Mouse (Mus musculus) testis, adult 2 months (tissue): ENCODE results near the gene Gm49601. TPM values are rescaled to one million over a fixed set of nuclear protein-coding genes. Genes with fewer than 3 reads are reported as not detected.

Experiments
- H3K27ac ChIP-seq: fragments of 200-500 bp; 2 replicates; pipeline ENCODE4 v1.5.1; 2012; ENCODE audit warnings: low read depth, low read length; ENCODE audit not compliant: control insufficient read depth, insufficient read depth
- H3K27me3 ChIP-seq: fragments of 200-500 bp; 2 replicates; pipeline ENCODE4 v1.6.1; 2012; ENCODE audit warnings: mild to moderate bottlenecking, low read length, moderate library complexity; ENCODE audit not compliant: control insufficient read depth, insufficient read depth
- H3K36me3 ChIP-seq: fragments of 200-500 bp; 2 replicates; pipeline ENCODE4 v1.6.1; 2012; ENCODE audit warnings: mild to moderate bottlenecking, low read length; ENCODE audit not compliant: control insufficient read depth, insufficient read depth
- H3K4me1 ChIP-seq: fragments of 200-500 bp; 2 replicates; pipeline ENCODE4 v1.6.1; 2012; ENCODE audit warnings: low read length; ENCODE audit not compliant: control insufficient read depth, insufficient read depth
- H3K4me3 ChIP-seq: fragments of 200-500 bp; 2 replicates; pipeline ENCODE4 v1.5.1; 2012; ENCODE audit warnings: low read depth, mild to moderate bottlenecking, low read length, moderate library complexity, mixed read lengths; ENCODE audit not compliant: control insufficient read depth
- CTCF ChIP-seq: fragments of 200-500 bp; IDR thresholded peaks from 2 replicates; pipeline ENCODE4 v1.5.1; 2012; ENCODE audit warnings: low read depth, mild to moderate bottlenecking, inconsistent platforms, low read length, moderate library complexity; ENCODE audit not compliant: control insufficient read depth, insufficient read depth, insufficient replicate concordance
- POLR2A ChIP-seq: fragments of 200-500 bp; IDR thresholded peaks from 2 replicates; pipeline ENCODE4 v1.6.1; 2012; ENCODE audit warnings: low read depth, mild to moderate bottlenecking, inconsistent platforms, low read length, moderate library complexity; ENCODE audit not compliant: control insufficient read depth
- polyA plus RNA-seq: library from polyadenylated mRNA; depleted of rRNA; stranded (reverse); fragments of >200 nt; gene quantifications from 2 replicates; pipeline ENCODE4 v1.2.3, GENCODE M21; 2012

Gene Gm49601
- polyA plus RNA-seq, 1 experiment = 9.5 TPM

- no peak overlapping the region for H3K27ac ChIP-seq
- H3K27me3 ChIP-seq = no peaks in the 10 kb centered on the region; the same call in 1 of the 2 replicates
- H3K4me3 ChIP-seq = no peak overlapping the region
- no peaks in the 10 kb centered on the region for H3K36me3 ChIP-seq
- no peak for TF ChIP-seq POLR2A
- TF ChIP-seq CTCF = no peak
- peaks cover 49% of the 10 kb centered on the region for H3K4me1 ChIP-seq
These were observed 43.1 kb downstream of the Gm49601 start for GRCm38 (mm10) chr16:18583169-18583568.

DNA sequence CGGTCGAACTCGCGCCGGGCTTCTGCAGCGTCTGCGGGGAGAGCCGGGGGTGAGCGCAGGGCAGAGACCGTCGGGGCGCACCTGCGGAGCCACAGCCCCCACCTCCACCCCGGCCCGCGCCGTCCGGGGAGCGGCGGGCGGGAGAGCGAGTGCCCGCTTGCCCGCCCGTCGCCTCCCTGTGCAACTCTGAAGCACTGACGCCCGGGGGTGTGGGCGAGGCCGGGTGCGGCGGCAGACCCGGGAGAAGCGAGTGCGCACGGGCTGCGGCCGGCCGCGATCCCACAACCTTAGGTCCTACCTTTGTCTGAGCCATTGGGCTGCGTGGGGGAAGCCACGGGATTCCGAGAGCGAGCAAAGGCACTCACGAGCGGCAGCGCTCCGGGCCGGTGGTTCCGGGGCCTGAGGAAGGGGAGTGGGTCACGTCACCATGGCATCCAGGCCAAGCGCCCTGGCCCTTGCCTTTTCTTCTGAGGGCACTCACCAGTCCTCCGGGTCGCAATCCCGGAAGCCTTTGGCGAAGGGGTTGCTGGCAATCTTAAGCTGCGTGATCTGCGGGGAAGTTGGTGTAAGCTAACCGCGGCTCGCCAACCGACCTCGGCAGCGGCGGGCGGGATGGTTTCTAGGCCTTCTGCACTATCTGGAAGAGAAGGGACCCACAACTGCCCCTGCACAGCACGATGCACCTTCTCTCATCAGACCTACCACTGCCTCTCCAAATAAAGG lies 43.6 kb downstream of the Gm49601 start:
- Histone ChIP-seq H3K36me3 (no peaks in the 10 kb centered on the region), H3K4me3 (peak overlapping the region; percentile 74), H3K27me3 (no peaks in the 10 kb centered on the region; the same call in 1 of the 2 replicates), H3K27ac (no peak overlapping the region), H3K4me1 (peaks cover 45% of the 10 kb centered on the region)
- TF ChIP-seq CTCF = no peak
- no peak for TF ChIP-seq POLR2A

GRCm38 (mm10) chr16:18581623-18582205 lies 44.5 kb downstream of the Gm49601 start:
- no peaks in the 10 kb centered on the region; the same call in 1 of the 2 replicates for H3K27me3 ChIP-seq
- peaks cover 44% of the 10 kb centered on the region for H3K4me1 ChIP-seq
- TF ChIP-seq CTCF (no peak), POLR2A (no peak)
- H3K36me3 ChIP-seq = no peaks in the 10 kb centered on the region
- no peak overlapping the region for H3K27ac ChIP-seq
- peak overlapping the region; percentile 74 for H3K4me3 ChIP-seq

- H3K4me1 ChIP-seq = peaks cover 39% of the 10 kb centered on the region
- TF ChIP-seq POLR2A (no peak), CTCF (no peak)
- H3K27me3 ChIP-seq = no peaks in the 10 kb centered on the region; the same call in 1 of the 2 replicates
- no peak overlapping the region for H3K4me3 ChIP-seq
- H3K27ac ChIP-seq = no peak overlapping the region
- no peaks in the 10 kb centered on the region for H3K36me3 ChIP-seq
These were observed 45.1 kb downstream of the Gm49601 start for GRCm38 (mm10) chr16:18581050-18581622.

DNA sequence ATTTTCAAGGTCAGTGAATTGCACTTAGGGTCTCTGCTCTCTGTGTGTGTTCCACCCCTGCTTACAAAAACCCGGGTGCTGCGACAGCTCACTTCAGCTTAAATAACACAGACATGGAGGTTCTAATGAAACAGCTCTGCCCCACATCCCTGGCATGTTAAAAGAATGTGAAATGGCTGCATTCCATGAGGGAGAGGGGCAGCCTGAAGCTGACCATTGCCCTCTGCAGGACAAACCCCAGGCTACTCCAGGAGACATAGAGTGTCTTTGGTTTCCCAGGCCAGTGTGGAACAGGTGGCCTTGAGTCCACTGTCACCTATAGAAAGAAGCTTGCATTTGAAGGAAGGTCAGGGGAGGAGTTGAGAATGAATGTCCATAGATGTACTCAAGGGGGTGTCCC lies 45.8 kb downstream of the Gm49601 start:
- Histone ChIP-seq H3K27me3 (no peaks in the 10 kb centered on the region; the same call in 1 of the 2 replicates), H3K27ac (no peak overlapping the region), H3K4me1 (peaks cover 31% of the 10 kb centered on the region), H3K4me3 (no peak overlapping the region), H3K36me3 (no peaks in the 10 kb centered on the region)
- no peak for TF ChIP-seq CTCF
- no peak for TF ChIP-seq POLR2A

DNA sequence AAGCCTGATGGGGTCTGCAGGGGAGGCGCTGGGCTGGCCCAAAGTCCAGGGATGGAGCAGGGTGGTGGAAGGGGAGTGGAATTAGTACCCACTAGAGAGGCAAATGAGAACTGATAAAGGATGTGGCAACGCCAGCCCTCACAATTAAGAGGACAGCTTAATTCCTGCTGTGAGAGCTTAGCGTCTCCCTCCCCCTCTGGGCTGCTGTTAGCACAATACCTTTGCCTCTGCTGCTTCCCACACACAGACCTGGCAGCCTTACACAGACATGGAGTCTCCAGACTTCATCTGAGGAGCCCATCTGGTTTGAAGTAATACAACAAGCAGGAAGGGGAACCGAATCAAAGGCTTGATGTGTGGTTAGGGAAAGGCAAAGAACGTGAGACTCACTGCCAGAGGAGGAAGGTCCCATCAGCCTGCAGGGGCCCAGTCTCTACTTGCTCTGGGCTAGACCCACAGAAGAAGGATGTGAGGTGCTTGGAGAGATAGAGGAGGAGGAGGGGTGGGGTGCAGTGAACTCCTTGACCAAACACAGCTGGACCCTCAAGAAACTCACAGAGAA lies 48.5 kb downstream of the Gm49601 start:
- Histone ChIP-seq H3K27me3 (no peaks in the 10 kb centered on the region; the same call in 1 of the 2 replicates), H3K27ac (no peak overlapping the region)

GRCm38 (mm10) chr16:18577071-18577470 lies 49.2 kb downstream of the Gm49601 start:
- H3K27me3 ChIP-seq = no peaks in the 10 kb centered on the region
- H3K27ac ChIP-seq = no peak overlapping the region
- TF ChIP-seq POLR2A (no peak), CTCF (no peak)

More for the DNA sequence above, 48.5 kb downstream of the Gm49601 start:
- H3K4me1 ChIP-seq = peaks cover 12% of the 10 kb centered on the region
- no peaks in the 10 kb centered on the region for H3K36me3 ChIP-seq
- TF ChIP-seq POLR2A (no peak), CTCF (no peak)
- no peak overlapping the region for H3K4me3 ChIP-seq

More at GRCm38 (mm10) chr16:18577071-18577470, 49.2 kb downstream of the Gm49601 start:
- Histone ChIP-seq H3K36me3 (no peaks in the 10 kb centered on the region), H3K4me3 (no peak overlapping the region), H3K4me1 (peaks cover 6% of the 10 kb centered on the region)
